In genomic region chr5:130096754-130097153, GRCm38 (mm10) we compare ENCODE assay signal across 9 mouse cellular contexts. TPM values are rescaled to one million over a fixed set of nuclear protein-coding genes. Genes with fewer than 3 reads are reported as not detected.
A peak's percentile ranks its signal among the peaks of the same experiment; 100 is the strongest.
DNase-seq lines count a peak whose midpoint lies in the region; ATAC-seq and TF ChIP-seq lines count a peak whose summit lies in the region.
"Had no signal": no experiment of that assay in that cellular context is flagged by ENCODE, and none has a peak within 500 bp of the region (broad histone marks: within the 10 kb centered on the region; RNA-seq: fewer than 3 reads in every experiment).

No protein-coding gene starts in this region.

- 0 out of 2 replicates have a peak, but pooled peaks cover 5% of the 10 kb centered on the region for H3K36me3 ChIP-seq in forebrain, embryonic 14.5 days (ENCODE audit: control insufficient read depth, insufficient read depth, low read length)

- peaks cover 19% of the 10 kb centered on the region for H3K4me1 ChIP-seq in bone marrow macrophage, adult 2 months (ENCODE audit: control insufficient read depth, insufficient read depth, low read length)
- no peaks in the 10 kb centered on the region for H3K4me1 ChIP-seq in forebrain, embryonic 14.5 days (ENCODE audit: control insufficient read depth, insufficient read depth, low read length)

- WGBS in forebrain, embryonic 14.5 days = 40% methylated on average over 12 of the region's 12 CpGs

- peak; percentile 46; the same call in 1 of the 2 replicates for TF ChIP-seq CTCF in bone marrow macrophage, adult 2 months (IDR thresholded peaks at IDR 0.05; ENCODE audit: low read depth, low read length)

- no peak overlapping the region for H3K4me2 ChIP-seq in forebrain, embryonic 14.5 days (ENCODE audit: low read length)

- H3K4me3 ChIP-seq in bone marrow macrophage, adult 2 months (ENCODE audit: insufficient read depth, low read length) = no peak overlapping the region
- H3K4me3 ChIP-seq in forebrain, embryonic 14.5 days (ENCODE audit: low read depth, low read length) = no peak overlapping the region
- H3K4me3 ChIP-seq: layer of hippocampus, adult 2 months had no signal

- ATAC-seq in forebrain, embryonic 14.5 days = no peak

- no peak overlapping the region for H3K9ac ChIP-seq in forebrain, embryonic 14.5 days (ENCODE audit: low read length)

- peak; percentile 15 to 42 for DNase-seq in kidney, postnatal 4 days
- DNase-seq in kidney, adult 8-10 months = no peak
- peak; percentile 43 for DNase-seq in forebrain, embryonic 14.5 days (ENCODE audit: low spot score)
- peak; percentile 72 for DNase-seq in retina, postnatal 1 day
- DNase-seq in cerebellum, adult 11-12 months = no peak
- no peak for DNase-seq in adrenal gland, postnatal 14 days
- DNase-seq: thymus, postnatal 25 days had no signal

- H3K27ac ChIP-seq in bone marrow macrophage, adult 2 months (ENCODE audit: insufficient read depth, low read depth, low read length) = no peak overlapping the region
- no peak overlapping the region for H3K27ac ChIP-seq in forebrain, embryonic 14.5 days (ENCODE audit: low read depth, low read length)
- H3K27ac ChIP-seq: layer of hippocampus, adult 2 months had no signal

- no peak for TF ChIP-seq POLR2A in bone marrow macrophage, adult 2 months (IDR thresholded peaks at IDR 0.05; ENCODE audit: borderline replicate concordance, low read depth, low read length)

- no peaks in the 10 kb centered on the region for H3K9me3 ChIP-seq in forebrain, embryonic 14.5 days (replicated peaks; ENCODE audit: control insufficient read depth, low read length)

- H3K27me3 ChIP-seq in forebrain, embryonic 14.5 days (replicated peaks; ENCODE audit: control insufficient read depth, insufficient read depth, low read length) = no peaks in the 10 kb centered on the region

RNA-seq across cellular contexts. Expression of gene Tpst1, which starts 23.6 kb away (rescaled TPM):
- 14.7 and 15.5 TPM in 2 replicates for polyA plus RNA-seq in bone marrow macrophage, adult 2 months (2012; ENCODE audit: insufficient read depth, insufficient read length, missing spikeins)
- polyA plus RNA-seq in forebrain, embryonic 14.5 days (2014; fragmentation: Nextera tagmentation; extraction: Ambion mirVana) = 57.1 and 61.4 TPM in 2 replicates
- 32.5 and 35.5 TPM in 2 replicates for total RNA-seq in adrenal gland, postnatal 14 days (2021)

RNA-seq across cellular contexts. Expression of gene Kctd7, which starts 47.9 kb away (rescaled TPM):
- polyA plus RNA-seq in bone marrow macrophage, adult 2 months (2012; ENCODE audit: insufficient read depth, insufficient read length, missing spikeins) = 4.8 and 5.8 TPM in 2 replicates
- polyA plus RNA-seq in forebrain, embryonic 14.5 days (2014; fragmentation: Nextera tagmentation; extraction: Ambion mirVana) = 10.9 and 12.4 TPM in 2 replicates
- 8.7 and 10.0 TPM in 2 replicates for total RNA-seq in adrenal gland, postnatal 14 days (2021)

Comparison
In these comparisons a context has a peak if more than half of its experiments do, and no peak if none do; other contexts are left out.
1. DNase-seq: peak in kidney, postnatal 4 days (2 of 2), forebrain, embryonic 14.5 days (single experiment) and retina, postnatal 1 day (single experiment); none in kidney, adult 8-10 months (0 of 2), cerebellum, adult 11-12 months (single experiment) and adrenal gland, postnatal 14 days (single experiment).